Mouse (Mus musculus): ENCODE measurements around the gene Snf8. TPM values are rescaled to one million over a fixed set of nuclear protein-coding genes. Genes with fewer than 3 reads are reported as not detected.

Snf8 gene
- polyA plus RNA-seq, 1 experiment: 106 TPM

DNA sequence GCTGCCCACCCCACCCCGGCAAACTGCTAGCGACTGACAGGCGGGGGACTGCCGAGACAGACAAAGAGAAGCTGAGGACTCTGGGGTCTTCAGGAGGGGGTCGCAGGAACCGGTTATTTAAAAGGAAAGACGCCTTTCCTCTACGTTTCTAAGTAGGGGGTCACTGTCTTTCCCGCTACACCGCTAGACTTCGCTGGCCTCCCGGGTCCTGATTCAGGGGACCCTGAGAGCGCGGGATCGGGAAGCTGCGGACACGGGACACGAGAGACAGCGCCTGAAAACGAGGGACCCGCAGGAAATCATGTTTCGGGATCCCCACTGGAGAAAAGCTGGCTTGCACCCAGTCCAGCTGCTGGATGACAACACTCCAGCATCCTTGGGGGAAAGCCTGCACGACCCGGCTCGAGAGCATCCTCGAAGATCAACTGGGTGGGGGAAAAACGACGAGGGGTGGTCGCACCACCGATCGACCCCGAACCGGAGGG lies 28.3 kb upstream of the Snf8 start:
- Histone ChIP-seq H3K27me3 (ENCODE audit: control insufficient read depth, insufficient read depth, insufficient read length) (peaks cover 28% of the 10 kb centered on the region), H3ac (ENCODE audit: control insufficient read depth, insufficient read length, low read depth) (no peak overlapping the region), H3K79me3 (ENCODE audit: low read depth) (no peaks in the 10 kb centered on the region), H3K36me3 (ENCODE audit: control insufficient read depth, insufficient read depth) (no peaks in the 10 kb centered on the region), H3K79me2 (ENCODE audit: control insufficient read depth, insufficient read depth) (no peaks in the 10 kb centered on the region), H3K4me3 (ENCODE audit: insufficient read depth, poor library complexity, severe bottlenecking) (no peak overlapping the region)
- no peak for TF ChIP-seq MYOD1 (IDR thresholded peaks at IDR 0.05; ENCODE audit: control insufficient read depth, insufficient read length, low read depth)
- TF ChIP-seq CEBPB (IDR thresholded peaks at IDR 0.05; ENCODE audit: low read depth): no peak
- TF ChIP-seq FOSL1 (IDR thresholded peaks at IDR 0.05; ENCODE audit: insufficient read depth, low read length, poor library complexity, severe bottlenecking): no peak
- no peak for TF ChIP-seq MAX (IDR thresholded peaks at IDR 0.05)
- TF ChIP-seq MYOG (IDR thresholded peaks at IDR 0.05; ENCODE audit: control insufficient read depth, extremely low read depth, insufficient read length): no peak
- no peak for TF ChIP-seq USF1 (IDR thresholded peaks at IDR 0.05; ENCODE audit: low read depth)
- TF ChIP-seq CTCF (IDR thresholded peaks at IDR 0.05; ENCODE audit: control insufficient read depth, insufficient read depth, insufficient read length): no peak

DNA sequence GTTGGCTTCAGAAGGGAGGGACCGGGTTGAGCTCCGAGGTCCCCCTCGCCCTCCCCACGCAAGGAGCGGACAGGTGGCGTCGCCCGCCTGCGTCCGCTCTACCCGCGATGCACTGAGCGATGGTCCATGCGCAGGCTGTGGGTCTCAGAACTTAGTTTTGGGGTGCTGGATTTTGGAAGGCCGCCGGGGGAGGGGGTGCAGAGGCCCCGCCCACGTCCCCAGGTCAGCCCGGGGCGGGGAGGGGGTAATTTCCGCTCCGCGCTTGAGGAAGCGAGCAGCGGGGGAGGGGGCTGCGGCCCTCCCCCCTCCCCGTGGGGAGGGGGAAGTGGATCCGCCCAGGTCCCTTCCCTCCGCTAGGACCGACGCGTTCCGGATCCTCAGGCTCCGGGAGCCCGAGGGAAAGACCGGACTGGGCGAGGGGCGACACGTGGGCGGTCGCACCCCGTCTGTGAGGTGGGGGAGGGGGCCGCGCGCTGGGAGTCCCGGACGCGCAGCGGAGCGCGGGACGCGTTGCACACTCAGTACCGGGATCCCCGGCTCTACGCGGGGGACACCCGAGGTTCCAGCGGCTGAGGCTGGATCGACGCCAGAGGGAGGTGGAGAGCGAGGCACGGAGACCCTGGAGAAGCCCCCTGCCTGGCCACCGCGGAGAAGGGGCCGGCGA lies 27.7 kb upstream of the Snf8 start:
- TF ChIP-seq CTCF (IDR thresholded peaks at IDR 0.05; ENCODE audit: control insufficient read depth, insufficient read depth, insufficient read length) (no peak), USF1 (IDR thresholded peaks at IDR 0.05; ENCODE audit: low read depth) (no peak), CEBPB (IDR thresholded peaks at IDR 0.05; ENCODE audit: low read depth) (no peak), MYOD1 (IDR thresholded peaks at IDR 0.05; ENCODE audit: control insufficient read depth, insufficient read length, low read depth) (no peak), MAX (IDR thresholded peaks at IDR 0.05) (no peak), MYOG (IDR thresholded peaks at IDR 0.05; ENCODE audit: control insufficient read depth, extremely low read depth, insufficient read length) (no peak)
- Histone ChIP-seq H3K27me3 (ENCODE audit: control insufficient read depth, insufficient read depth, insufficient read length) (peaks cover 27% of the 10 kb centered on the region), H3K79me3 (ENCODE audit: low read depth) (no peaks in the 10 kb centered on the region), H3K36me3 (ENCODE audit: control insufficient read depth, insufficient read depth) (no peaks in the 10 kb centered on the region), H3K79me2 (ENCODE audit: control insufficient read depth, insufficient read depth) (no peaks in the 10 kb centered on the region), H3K4me3 (ENCODE audit: insufficient read depth, poor library complexity, severe bottlenecking) (no peak overlapping the region), H3ac (ENCODE audit: control insufficient read depth, insufficient read length, low read depth) (no peak overlapping the region)

DNA sequence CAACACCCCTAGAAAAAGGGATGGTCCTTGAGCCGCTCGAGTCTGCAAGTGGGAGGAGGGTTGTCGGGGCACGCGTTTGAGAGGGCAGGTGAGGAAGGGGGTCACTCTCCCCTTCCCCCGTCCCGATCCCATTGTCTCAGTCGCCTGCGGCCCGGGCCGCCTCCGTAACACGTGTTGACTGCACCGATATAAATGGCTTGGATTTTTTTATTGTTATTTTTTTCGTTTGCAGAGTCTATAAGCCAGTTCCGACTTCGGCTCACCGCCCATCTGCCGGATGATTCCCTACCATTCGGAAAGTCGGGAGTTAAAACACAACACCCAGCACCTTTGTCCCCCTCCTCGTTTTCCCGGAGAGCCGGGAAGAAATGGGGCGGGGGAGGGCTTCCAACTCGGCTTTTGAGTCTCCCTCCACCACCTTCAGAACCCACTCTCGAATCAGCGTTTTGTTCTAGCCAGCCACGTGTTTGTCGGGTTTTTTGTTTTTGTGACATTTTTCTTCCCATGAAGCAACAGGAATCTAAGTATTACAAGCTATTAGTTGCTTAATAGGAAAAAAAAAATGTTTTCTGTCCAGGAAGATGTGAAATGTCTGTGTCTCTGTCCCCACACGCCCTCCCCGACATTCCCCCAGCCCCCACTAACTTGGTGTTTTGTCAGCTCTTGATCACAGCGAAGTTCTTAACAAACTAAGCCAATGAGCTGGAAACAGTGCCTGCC lies 27.0 kb upstream of the Snf8 start:
- Histone ChIP-seq H3K27me3 (ENCODE audit: control insufficient read depth, insufficient read depth, insufficient read length) (peaks cover 31% of the 10 kb centered on the region), H3ac (ENCODE audit: control insufficient read depth, insufficient read length, low read depth) (no peak overlapping the region), H3K79me3 (ENCODE audit: low read depth) (no peaks in the 10 kb centered on the region), H3K79me2 (ENCODE audit: control insufficient read depth, insufficient read depth) (no peaks in the 10 kb centered on the region), H3K4me3 (ENCODE audit: insufficient read depth, poor library complexity, severe bottlenecking) (no peak overlapping the region), H3K36me3 (ENCODE audit: control insufficient read depth, insufficient read depth) (no peaks in the 10 kb centered on the region)
- TF ChIP-seq CTCF (IDR thresholded peaks at IDR 0.05; ENCODE audit: control insufficient read depth, insufficient read depth, insufficient read length) (no peak), USF1 (IDR thresholded peaks at IDR 0.05; ENCODE audit: low read depth) (no peak), MYOD1 (IDR thresholded peaks at IDR 0.05; ENCODE audit: control insufficient read depth, insufficient read length, low read depth) (no peak), MYOG (IDR thresholded peaks at IDR 0.05; ENCODE audit: control insufficient read depth, extremely low read depth, insufficient read length) (no peak), FOSL1 (IDR thresholded peaks at IDR 0.05; ENCODE audit: insufficient read depth, low read length, poor library complexity, severe bottlenecking) (no peak), CEBPB (IDR thresholded peaks at IDR 0.05; ENCODE audit: low read depth) (no peak), MAX (IDR thresholded peaks at IDR 0.05) (no peak)

DNA sequence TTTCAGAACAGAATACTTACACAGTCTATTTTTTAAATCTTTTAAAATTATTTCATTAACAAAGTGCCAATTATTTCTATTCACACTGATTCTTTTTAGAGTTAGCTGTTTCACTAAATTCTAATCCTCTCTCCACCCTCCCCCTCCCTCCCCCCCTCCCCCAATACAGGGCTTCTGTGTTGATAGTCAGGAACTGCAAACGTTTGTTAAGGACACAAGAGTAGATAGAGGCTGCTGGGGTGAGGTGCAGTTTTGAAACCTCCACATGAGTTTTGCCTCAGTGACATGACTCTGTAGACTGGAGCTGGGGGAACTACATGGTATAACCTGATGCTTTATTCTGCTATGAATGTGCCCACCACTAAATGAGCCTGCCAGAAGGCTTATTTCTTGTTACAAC lies 25.9 kb upstream of the Snf8 start:
- H3K79me3 ChIP-seq (ENCODE audit: low read depth): no peaks in the 10 kb centered on the region
- H3K27me3 ChIP-seq (ENCODE audit: control insufficient read depth, insufficient read depth, insufficient read length): peaks cover 36% of the 10 kb centered on the region
- TF ChIP-seq MYOD1 (IDR thresholded peaks at IDR 0.05; ENCODE audit: control insufficient read depth, insufficient read length, low read depth) (no peak), MYOG (IDR thresholded peaks at IDR 0.05; ENCODE audit: control insufficient read depth, extremely low read depth, insufficient read length) (no peak)
- no peak overlapping the region for H3ac ChIP-seq (ENCODE audit: control insufficient read depth, insufficient read length, low read depth)
- H3K36me3 ChIP-seq (ENCODE audit: control insufficient read depth, insufficient read depth): no peaks in the 10 kb centered on the region
- no peaks in the 10 kb centered on the region for H3K79me2 ChIP-seq (ENCODE audit: control insufficient read depth, insufficient read depth)
- no peak overlapping the region for H3K4me3 ChIP-seq (ENCODE audit: insufficient read depth, poor library complexity, severe bottlenecking)

DNA sequence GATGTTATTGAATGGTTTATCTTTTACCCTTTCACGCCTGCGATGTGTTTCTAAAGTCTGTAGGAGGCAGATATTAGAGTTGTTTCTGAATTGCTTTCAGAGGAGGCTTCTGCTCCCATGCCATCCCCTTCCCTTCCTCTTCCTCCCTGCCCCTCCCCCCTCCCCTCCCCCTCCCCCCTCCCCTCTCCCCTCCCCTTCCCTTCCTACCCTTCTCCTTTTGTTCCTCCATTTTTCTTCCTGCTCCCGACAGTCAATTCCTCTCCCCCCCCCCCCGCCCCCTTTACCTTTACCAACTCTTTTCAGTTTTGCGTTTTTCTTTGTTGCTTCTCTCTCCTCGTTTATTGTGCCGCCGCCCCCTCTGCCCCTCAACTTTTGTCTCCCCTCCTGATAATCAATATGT lies 22.7 kb upstream of the Snf8 start:
- H3K27me3 ChIP-seq (ENCODE audit: control insufficient read depth, insufficient read depth, insufficient read length): peaks cover 19% of the 10 kb centered on the region
- TF ChIP-seq CEBPB (IDR thresholded peaks at IDR 0.05; ENCODE audit: low read depth) (no peak), USF1 (IDR thresholded peaks at IDR 0.05; ENCODE audit: low read depth) (no peak), MYOD1 (IDR thresholded peaks at IDR 0.05; ENCODE audit: control insufficient read depth, insufficient read length, low read depth) (no peak), FOSL1 (IDR thresholded peaks at IDR 0.05; ENCODE audit: insufficient read depth, low read length, poor library complexity, severe bottlenecking) (no peak), MYOG (IDR thresholded peaks at IDR 0.05; ENCODE audit: control insufficient read depth, extremely low read depth, insufficient read length) (no peak), CTCF (IDR thresholded peaks at IDR 0.05; ENCODE audit: control insufficient read depth, insufficient read depth, insufficient read length) (no peak), MAX (IDR thresholded peaks at IDR 0.05) (no peak)
- no peak overlapping the region for H3ac ChIP-seq (ENCODE audit: control insufficient read depth, insufficient read length, low read depth)
- no peaks in the 10 kb centered on the region for H3K36me3 ChIP-seq (ENCODE audit: control insufficient read depth, insufficient read depth)
- H3K79me2 ChIP-seq (ENCODE audit: control insufficient read depth, insufficient read depth): no peaks in the 10 kb centered on the region
- no peaks in the 10 kb centered on the region for H3K79me3 ChIP-seq (ENCODE audit: low read depth)
- no peak overlapping the region for H3K4me3 ChIP-seq (ENCODE audit: insufficient read depth, poor library complexity, severe bottlenecking)

Data from C2C12 (cell line).